Mouse (Mus musculus) lung, adult 2 months (tissue): ENCODE measurements around the gene Fbxl17.

Source experiments
- CTCF ChIP-seq: fragments of 200-500 bp; IDR thresholded peaks from 2 replicates; pipeline ENCODE4 v1.5.1; 2011; ENCODE audit warnings: mild to moderate bottlenecking, low read length, control low read depth; ENCODE audit not compliant: insufficient read depth
- POLR2A ChIP-seq: fragments of 200-500 bp; IDR thresholded peaks from 2 replicates; pipeline ENCODE4 v1.6.1; 2011; ENCODE audit warnings: low read depth, mild to moderate bottlenecking, control low read depth, low read length, borderline replicate concordance; ENCODE audit errors: extremely low read depth

- TF ChIP-seq POLR2A (no peak), CTCF (no peak)
Measured at GRCm38 (mm10) chr17:63259091-63259490, 240.7 kb downstream of the Fbxl17 start.
